Mouse (Mus musculus): ENCODE data around the gene Ctns. TPM values are rescaled to one million over a fixed set of nuclear protein-coding genes. Genes with fewer than 3 reads are reported as not detected.

The Ctns gene
- polyA plus RNA-seq, 1 experiment, result 21.1 TPM

DNA sequence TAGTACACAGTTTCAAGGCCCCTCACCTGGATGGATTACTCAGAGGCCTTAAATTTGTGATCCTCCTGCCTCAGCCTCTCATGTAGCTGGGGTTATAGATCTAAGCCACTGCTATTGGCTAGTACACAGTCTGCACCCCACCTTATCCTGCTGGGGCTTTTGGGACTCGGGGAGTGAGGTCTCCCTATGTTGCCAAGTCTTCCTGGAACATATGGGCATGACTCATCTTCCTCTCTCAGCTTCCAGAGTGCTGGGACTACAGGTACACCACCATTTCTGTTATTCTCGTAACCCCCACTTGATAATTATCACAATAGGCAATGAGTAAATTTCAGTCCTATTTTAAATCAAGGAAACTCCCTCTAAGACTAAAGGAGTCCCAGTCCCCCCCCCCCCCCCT is 4.4 kb downstream of the Ctns start:
- DNase-seq (ENCODE audit: low read depth), result no peak

DNA sequence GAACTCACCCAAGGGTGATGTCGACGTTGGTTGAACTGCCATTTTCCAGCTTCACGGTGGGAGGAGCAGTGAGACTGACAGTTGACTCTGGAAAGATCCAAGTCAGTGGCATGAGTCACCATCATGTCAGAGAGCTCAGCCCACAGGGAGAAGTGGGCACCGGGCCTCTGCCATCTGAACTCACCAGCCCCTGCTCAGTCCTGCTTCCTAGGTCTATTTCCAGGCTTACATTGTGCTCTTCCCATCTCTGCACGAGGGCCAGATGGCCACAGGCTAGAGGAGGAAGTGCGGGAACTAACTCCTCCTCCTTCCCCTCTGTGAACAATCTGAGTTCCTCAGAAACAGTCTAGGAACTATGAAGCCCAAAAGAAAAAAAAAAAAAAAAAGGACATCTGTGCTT is 5.8 kb downstream of the Ctns start:
- DNase-seq (ENCODE audit: low read depth), result no peak

GRCm38 (mm10) chr11:73187231-73187630 is 11.6 kb downstream of the Ctns start:
- DNase-seq (ENCODE audit: low read depth), result no peak

- no peak for DNase-seq (ENCODE audit: low read depth)
These were observed 12.8 kb downstream of the Ctns start for GRCm38 (mm10) chr11:73185872-73186615.

DNA sequence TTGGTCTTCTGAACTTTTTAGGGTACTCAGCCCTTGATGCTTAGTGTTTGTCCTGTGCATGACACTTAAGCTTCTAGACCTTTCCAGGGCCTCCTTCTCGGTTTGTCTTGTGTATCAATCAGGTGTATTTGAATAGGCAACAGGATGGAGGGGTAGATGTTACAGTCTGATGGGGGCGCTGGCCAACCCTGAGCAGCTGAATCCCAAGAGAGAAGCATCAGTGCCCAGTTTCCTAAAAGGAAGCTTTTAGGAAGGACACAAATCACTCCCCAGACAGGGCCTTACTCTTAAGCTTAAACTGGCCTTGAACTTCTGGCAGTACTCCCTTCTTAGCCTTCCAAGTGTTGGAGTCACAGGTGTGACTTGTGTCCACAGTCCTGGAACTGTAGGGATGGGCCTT is 20.9 kb downstream of the Ctns start:
- DNase-seq (ENCODE audit: low read depth), result no peak

- DNase-seq (ENCODE audit: low read depth), result no peak
These were observed 21.4 kb downstream of the Ctns start for GRCm38 (mm10) chr11:73177509-73177875.

DNA sequence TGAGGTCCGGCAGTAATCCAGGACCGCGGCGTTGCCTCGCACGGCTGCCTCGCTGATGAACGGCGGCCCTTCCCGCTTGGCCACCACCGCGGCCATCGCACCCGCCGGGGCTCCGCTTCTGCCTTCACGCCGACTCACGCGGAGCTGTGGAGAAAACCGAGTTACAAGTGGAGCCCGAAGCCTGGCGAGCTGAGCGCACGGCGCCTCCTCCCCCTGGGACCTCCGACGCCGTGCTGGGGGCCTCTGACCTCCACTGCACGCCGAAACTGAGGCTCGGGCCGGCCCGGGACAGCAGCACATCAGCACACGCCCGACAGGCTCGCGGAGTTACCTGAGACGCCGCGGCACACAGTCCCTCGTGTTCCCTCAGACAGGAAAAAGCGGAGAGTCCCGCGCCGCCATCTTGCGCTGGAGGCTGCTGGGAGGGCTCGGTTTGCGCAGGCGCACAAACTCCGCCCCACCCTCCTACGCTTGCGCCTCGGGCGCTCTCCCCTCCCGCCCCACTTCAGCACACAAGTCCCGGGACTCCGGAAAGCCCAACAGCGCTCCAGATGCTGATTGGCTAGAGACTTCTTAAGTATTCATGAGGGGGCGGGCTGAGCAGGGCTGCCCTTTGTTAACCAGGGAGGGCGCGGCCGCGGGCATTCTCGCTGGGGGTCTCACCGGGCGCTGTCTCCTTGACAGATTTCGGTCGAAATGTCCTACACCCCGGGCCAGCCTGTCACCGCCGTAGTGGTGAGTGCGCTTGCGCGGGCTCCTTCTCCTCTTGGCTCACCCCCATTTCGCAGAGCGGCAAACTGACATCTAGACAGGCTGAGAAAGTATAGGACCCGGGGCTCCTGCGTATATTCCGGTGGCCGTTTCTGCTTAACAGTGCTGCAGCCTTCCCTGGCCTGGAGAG is 22.0 kb downstream of the Ctns start, which contains the start of the genes Emc6 and Tax1bp3:
Gene Emc6, minus strand, starts transcription at position 430 of the 901 bp plus-strand sequence.
Gene Tax1bp3, plus strand, starts transcription at position 476 of the 901 bp plus-strand sequence.
- no peak for DNase-seq (ENCODE audit: low read depth)

GRCm38 (mm10) chr11:73176186-73176585 is 22.7 kb downstream of the Ctns start:
- DNase-seq (ENCODE audit: low read depth), result no peak

DNA sequence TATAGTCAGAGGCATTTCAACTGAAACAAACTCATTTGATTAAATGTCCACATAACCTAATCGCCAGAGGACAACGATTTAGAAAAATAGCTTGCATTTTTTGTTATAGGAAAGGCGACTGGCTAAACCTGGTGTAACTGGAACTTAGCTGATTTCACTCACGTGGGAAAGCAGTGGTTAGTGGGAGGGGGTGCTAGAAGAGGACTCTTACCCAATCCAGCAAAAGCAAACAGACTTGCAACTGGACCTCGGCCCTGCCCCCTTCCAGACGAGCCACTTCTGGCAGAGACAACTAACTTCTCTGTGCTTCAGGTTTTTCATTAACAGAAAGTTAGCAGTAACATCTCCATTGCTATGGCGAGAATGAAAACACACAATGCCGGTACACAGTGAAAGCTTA is 23.2 kb downstream of the Ctns start:
- DNase-seq (ENCODE audit: low read depth), result no peak

DNA sequence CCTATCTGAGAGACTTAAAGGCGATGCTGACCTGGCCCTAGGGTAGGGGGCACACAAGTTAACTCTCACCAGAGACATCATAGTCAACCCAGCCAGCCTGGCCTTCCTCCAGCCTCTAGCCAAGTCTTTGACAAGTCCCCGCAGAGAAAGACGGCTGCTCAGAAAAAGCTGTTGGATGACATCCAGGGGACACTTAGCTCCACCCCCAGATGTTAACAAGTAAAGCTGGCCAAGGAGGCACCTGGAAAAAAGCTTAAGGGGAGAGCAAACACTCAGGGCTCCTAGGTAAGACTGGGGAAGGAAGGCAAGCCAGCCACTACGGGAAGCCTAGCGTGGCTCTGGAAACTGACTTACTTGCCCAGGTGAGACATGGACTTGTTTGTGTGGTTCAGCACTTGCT is 26.7 kb downstream of the Ctns start:
- no peak for DNase-seq (ENCODE audit: low read depth)

GRCm38 (mm10) chr11:73169231-73169630 is 29.6 kb downstream of the Ctns start:
- no peak for DNase-seq (ENCODE audit: low read depth)

DNA sequence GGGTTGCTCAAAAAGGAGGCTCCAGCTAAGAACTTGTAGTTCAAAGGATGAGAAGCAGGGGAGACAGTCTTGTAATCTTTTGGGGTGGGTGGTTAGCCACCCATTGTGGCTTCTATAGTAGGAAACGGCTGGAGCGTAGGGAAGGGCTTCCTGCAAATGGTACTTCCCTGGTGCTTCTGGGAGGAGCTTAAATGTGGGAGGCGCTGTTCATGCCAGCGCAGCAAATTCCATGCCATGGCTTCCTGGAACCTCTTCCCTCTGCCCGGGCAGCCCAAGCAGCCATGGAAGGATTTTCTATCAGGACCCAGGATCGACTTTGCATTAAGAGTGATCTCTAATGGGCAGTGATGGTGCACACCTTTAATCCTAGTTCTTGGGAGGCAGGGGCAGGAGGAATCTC is 30.3 kb downstream of the Ctns start:
- no peak for DNase-seq (ENCODE audit: low read depth)

- no peak for DNase-seq (ENCODE audit: low read depth)
These were observed 30.8 kb downstream of the Ctns start for GRCm38 (mm10) chr11:73168071-73168470.

DNA sequence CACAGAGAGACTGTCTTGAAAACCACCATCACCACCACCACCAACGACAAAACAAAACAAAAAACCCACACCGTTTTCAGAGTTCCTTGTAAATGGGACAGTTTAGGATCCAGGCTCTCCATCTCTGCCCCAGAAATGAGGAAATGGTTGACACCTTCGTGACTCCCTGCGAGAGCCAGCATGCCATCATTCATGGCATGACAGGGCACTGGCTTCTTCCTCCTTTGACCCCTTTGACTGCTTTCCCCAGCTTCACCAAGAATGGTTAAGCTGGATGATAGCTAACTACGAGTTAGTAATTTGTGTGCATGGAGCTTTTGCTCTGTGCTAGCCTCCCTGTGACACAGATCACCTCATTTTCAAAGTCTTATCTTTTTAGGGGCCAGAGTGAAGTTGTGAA is 36.6 kb downstream of the Ctns start:
- no peak for DNase-seq (ENCODE audit: low read depth)

- DNase-seq (ENCODE audit: low read depth), result no peak
These were observed 37.2 kb downstream of the Ctns start for GRCm38 (mm10) chr11:73161616-73162015.

GRCm38 (mm10) chr11:73160811-73161200 is 38.0 kb downstream of the Ctns start:
- DNase-seq (ENCODE audit: low read depth), result no peak

- DNase-seq (ENCODE audit: low read depth), result no peak
These were observed 38.7 kb downstream of the Ctns start, which contains the start of gene P2rx5 for GRCm38 (mm10) chr11:73159957-73160810. Gene P2rx5, plus strand, starts transcription at chr11:73160421.

GRCm38 (mm10) chr11:73155071-73155470 is 43.8 kb downstream of the Ctns start:
- no peak for DNase-seq (ENCODE audit: low read depth)

DNA sequence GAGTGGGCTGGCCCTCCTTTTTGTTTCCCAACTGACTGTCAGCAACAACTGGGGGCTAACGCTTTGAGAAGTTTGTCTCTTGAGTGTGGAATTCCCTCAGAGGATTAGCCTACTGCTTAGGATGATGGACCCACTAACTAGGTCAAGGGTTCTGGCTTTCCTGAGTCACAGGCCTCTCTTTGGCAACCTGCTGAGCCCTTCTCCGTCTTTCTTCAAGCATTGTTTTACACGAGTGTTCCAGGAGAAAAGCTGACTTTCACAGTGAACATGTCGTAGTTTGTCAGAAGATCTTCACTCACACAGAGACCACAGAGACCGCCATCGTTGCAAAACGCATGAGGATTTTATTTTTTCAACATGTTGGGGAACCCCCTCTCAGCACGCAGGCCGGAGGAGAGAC is 50.6 kb downstream of the Ctns start:
- no peak for DNase-seq (ENCODE audit: low read depth)

- DNase-seq (ENCODE audit: low read depth), result no peak
These were observed 51.9 kb downstream of the Ctns start for GRCm38 (mm10) chr11:73146975-73147365.

DNA sequence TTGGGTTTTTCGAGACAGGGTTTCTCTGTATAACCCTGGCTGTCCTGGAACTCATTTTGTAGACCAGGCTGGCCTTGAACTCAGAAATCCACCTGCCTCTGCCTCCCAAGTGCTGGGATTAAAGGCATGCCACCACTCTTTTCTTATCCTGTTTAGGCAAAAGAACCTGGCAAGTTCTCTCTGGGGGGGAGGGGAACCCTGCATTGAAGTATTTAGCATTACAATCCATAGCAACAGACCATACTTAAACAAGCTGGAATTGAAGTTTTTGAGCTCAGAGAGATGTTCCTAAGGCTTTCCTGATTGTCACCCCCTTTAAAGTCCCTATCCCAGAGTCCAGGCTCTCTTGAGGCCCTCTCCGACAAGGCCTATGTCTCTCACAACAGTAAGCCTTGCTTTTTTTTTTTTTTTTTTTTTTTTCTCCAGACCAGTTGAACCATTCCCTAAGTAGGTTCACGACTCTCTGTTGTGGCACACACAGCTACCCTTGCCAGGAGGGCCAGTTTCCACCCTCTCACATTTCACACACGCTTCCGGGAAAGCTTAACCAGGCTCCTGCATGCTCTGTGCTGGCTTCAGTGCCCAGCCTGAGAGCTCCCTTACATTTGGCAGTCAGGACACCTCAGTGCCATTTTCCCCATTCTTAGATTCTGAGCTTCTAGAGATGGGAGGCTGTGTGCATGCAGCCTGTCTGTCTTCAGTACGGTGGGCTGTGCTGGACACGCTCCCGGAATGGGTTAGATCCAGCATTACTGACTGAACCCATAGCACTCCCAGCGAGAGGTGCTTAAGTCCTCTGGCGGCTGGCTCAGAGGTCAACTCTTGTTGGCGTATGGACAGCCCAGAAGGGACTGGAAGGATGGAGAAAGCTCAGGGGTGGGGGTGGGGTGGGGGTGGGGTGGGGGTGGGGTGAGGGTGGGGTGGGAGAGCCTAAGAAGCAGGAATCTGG is 52.5 kb downstream of the Ctns start:
- no peak for DNase-seq (ENCODE audit: low read depth)

Data from gonadal fat pad, adult 2 months (tissue).